Mouse (Mus musculus): Measurements from ENCODE around the gene Atp6v0a4.

Atp6v0a4 gene

DNA sequence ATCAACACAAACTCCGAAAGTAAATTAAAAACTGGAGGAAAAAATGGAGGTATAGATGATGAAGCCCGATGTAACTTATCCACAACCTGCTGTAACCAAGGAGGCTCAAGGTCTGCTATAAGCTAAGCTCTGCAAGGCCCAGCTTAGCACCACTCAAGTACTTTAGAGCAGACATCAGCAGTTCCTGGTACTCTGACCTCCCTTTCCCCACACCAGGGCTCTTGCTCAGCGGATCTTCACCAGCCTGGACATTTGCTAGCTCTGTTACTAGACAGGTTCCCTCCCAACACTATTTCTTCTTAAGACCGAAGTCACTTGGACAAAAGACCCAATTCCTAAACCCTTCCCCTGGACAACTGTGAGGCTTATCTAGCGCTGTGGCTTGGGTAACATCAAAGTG, 496 bp upstream of the Atp6v0a4 start:
- DNase-seq (ENCODE audit: low read depth, low spot score) = no peak

DNA sequence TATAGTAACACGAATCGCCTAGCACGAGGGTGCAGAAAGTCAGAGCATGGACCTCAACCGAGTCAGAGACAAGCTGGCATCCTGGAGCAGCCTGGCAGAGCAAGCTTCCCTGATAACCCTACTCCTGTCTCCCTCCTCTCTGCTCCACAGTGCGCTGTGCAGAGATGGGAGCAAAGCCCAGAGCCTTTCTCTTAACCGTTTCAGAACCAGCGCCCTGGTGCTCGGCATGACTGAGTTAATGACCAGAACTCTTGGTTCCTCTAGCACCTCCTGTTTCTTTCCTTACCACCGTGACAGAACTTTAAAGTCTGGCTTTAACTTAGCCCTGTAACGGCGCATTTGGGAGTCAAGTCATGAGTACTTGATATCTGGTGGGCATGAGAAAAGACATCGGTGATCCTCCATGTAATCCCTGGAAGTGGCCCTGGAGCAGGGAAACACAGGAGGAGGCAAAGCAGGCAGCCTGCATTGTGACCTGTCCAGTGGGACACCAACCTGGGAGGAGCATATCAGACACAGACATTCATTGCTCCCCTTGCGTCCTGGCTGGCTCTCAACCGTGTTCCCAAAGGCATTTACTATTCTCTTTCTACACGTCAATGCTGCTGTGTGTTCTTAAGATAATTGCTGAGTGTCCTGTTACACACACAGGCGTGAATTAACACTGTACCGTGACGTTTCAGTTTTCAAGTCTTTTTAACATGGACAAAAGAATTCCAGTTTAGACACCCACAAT, 747 bp downstream of the Atp6v0a4 start:
- DNase-seq (ENCODE audit: low read depth, low spot score) = no peak

DNA sequence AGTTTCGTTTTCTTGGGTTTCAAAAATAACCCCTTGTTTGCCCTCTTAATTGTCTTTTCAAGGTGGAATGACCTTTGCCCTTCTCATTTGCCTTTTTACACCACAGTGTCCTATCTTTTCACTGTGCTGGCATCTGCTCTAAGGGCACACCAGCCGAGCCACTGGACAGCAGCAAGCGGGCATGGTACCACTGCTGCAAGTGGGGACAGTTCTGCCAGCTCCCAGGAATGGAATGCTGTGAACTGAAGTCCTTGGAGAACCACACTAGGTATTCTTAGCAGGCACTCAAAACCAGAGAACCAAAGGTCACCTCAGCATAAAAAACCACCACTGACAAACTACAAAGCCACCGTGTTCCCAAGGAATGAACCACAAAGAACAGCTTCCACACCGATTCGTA, 1.6 kb downstream of the Atp6v0a4 start:
- DNase-seq (ENCODE audit: low read depth, low spot score) = no peak

DNA sequence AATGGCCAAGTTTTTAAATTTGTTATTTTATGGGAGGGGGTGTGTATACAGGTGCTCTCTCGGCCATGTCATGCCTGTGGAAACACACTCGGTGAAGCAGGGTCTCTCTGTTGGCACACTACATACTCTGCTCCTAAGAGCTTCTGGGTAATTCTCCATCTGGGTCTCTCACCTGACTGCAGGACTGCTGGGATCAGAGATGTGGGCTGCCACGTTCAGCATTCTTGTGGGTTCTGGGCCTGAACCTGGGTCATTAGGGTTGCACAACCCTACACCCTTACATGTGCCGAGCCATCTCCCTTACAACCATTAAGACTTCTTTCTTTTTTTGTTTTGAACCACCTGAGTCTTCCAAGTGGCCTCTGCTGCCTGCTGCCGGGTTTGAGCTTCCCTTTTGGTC, 2.5 kb downstream of the Atp6v0a4 start:
- DNase-seq (ENCODE audit: low read depth, low spot score) = no peak

DNA sequence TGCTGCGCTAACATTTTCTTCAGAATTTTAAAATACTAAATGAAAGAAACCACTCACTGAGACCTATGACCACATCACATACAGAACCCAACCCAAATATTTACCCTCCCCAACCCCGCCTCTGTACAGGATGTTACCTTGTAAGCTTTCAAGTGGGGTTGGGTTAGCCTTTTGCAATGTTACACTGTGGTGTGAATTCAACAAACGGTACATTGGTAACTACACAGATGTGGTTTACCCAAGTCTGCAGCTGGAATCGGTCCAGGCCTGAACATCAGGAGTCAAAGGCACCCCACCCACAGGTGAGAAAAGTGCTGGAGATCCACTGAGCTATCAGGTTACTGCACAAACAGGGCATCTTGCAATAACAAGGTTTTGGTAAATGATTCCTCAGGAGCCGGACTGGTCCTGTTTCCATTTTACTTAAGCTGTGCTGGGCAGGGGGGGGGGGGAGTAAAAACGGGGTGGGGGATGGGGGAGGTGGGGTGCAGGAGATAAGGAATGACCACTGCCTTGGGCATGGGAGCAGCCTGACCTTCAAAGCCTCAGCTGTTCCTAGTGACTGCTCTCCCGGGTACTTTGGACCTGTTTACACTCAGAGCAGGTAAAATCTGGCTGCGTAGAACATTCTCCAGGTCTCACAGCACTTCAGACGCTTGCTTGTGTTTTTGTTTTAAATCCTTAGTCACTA, 3.6 kb downstream of the Atp6v0a4 start:
- no peak for DNase-seq (ENCODE audit: low read depth, low spot score)

DNA sequence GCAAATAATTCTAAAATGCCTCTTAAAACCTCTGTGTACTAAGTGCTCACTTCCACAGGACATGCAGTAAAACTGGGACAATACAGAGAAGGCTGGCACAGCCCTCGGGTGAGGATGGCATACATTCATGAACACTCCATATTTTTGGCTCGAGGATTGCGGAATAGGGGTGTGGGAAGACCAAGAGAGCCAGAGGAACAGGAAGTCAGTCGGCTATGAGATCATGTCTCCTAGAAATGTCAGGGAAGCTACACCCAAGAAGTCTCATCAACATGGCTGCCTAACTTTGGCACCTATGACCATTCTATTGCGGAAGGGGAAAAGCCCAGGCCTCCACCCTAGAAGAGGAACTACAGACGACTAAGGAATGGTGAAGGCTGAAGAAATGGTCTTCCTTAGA, 6.0 kb downstream of the Atp6v0a4 start:
- no peak for DNase-seq (ENCODE audit: low read depth, low spot score)

DNA sequence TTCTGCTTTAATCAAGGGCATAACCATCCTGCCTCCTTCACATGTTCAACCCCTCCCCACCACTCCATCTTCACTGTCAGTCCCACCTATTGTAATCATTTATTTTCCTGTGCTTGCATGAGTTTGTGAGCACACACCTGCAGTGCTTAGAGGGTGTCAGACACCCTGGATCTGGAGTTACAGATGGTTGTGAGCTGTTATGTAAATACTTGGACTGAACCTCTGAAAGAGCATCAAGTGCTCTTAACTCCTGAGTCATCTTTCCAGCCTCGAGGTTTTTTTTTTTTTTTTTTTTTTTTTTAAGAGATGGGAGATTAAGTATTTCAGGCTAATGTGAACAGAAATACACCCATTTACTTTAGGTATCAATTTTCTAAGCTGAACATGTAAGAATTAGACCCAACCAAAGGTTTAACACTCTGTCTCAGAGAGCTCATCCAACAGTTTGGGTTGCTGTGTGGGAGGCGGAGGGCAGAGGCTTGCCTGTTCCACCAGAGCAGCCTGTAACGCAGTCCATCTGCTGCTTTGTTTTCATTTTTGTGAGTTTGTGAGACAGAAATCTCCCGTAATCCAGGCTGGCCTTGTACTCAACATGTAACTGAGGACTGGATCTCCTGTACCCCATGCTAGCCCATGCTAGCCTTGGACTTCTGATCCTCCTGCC, 8.1 kb downstream of the Atp6v0a4 start:
- no peak for DNase-seq (ENCODE audit: low read depth, low spot score)

DNA sequence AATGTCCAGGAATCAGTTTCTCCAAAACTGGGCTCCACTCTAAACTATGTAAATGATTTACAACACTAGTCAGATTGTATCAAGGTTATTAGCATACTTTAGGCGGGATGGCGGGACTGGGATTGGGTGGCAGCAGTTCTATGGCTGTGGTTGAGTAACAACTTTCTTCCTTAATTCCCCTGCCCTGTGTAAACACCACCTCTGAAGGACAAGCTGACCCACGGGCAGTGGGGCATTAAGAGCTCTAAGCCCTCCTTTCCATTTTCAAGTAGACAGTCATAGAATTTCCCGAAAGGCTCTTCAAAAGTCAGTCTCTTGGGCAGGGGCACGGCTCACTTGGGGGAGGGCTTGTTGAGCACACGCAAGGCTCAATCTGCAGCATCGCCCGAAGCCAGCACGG, 13.5 kb downstream of the Atp6v0a4 start:
- no peak for DNase-seq (ENCODE audit: low read depth, low spot score)

DNA sequence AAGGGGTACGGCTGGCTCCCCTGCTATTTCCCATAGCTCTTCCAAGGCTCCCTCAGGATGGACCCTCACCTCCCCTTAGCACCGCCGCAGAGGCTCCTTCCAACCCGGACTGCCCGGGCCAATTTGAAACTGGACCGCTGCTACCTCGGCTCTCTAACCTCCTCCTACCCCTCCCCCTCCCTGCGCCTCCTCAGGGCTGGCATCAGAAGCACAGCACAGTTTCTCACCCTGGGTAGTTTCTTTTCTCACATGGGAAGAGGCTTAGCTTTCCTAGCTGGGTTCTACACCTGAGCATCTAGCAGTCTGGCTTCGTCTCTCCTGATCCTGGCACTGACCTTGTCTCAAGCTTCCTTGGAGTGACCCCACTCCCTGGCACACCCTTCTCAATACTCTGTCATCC, 14.5 kb downstream of the Atp6v0a4 start:
- no peak for DNase-seq (ENCODE audit: low read depth, low spot score)

DNA sequence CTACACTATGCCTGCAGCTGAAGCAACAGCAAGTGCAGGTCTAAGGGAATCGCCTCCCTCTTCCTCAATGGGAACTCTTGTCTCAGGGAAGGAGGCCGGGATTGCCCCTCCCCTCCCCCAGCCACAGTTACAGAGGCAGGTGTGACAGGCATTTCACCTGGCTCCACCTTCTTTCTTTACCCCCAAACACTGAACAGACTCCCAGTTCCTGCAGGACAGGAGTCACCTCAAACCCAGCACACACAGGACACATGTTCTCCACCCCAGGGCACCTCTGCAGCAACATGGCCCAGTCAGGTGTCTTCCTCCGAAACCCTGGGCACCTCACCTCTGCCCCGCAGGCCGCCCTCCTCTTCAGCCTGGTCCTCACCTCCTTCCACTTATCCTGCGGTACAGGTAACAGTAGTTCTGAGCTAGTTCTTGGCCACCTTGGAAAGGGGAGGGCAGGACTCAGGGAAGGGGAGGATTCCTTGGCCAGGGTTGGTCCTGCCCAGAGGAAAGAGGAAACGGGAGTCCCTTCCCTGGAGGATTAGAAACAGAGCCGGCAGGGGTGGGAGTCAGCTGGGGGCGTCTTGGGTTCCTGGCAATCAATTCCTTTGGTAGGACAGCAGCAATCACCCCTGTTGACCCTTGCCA, 15.1 kb downstream of the Atp6v0a4 start, which contains the start of gene Tmem213:
Tmem213 (plus strand) TSS at position 96 of the 636 bp plus-strand sequence.
- DNase-seq (ENCODE audit: low read depth, low spot score) = no peak

DNA sequence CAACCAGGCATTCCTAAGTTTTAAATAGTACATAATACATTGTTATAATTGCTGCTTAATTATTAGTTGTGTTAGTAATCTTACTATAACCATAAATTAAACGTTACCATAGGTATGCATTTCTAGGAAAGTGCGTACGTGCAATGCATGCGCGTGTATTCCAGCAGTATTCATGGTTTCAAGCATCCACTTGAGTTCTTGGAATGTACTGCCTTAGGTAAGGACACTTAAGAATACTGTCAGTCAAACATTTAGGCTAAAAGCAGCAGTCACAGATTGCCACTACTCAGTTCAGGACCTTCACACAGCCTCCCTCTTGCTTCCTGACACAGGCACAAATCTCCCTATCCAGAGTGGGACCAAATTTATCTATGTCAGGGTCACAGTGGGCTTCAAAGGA, 15.9 kb downstream of the Atp6v0a4 start:
- DNase-seq (ENCODE audit: low read depth, low spot score) = no peak

DNA sequence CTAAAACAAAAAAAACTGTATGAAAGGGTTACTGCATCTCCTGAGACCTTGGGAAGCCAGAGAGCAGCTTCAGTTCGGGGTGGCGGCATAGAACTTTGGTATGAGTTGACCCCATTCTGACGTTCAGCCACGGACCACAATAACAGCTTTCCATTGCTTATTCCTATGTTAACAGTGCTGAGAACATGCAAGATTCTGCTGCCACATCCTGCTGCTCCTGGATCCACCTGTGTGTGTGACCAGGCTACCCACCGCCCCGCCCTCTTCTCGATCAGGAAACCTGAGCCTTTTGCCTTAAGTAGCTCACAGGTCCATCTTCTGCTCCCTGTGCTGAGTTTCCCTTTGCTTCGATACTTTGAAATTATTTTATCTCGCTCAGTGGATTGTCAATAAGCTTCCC, 18.5 kb downstream of the Atp6v0a4 start:
- DNase-seq (ENCODE audit: low read depth, low spot score) = no peak

DNA sequence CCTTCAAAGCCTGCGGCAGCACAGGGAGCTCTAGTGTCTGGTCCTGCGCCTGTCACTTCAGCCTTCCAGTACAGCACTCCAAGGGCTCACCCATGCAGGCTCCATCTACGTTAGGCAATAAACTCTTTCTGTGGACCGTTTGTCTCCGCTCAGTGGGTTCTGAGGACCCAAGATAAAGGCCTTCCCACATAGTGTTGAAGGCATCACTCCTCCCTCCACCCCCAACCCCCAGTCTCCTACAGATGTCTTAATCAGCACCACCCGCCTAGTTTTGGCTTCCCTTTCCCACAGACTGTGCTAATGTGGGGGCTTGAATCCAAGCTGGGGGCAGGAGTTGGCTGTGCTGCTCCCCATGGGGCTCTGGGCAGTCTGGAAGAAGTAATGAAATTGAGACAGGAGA, 20.6 kb downstream of the Atp6v0a4 start:
- DNase-seq (ENCODE audit: low read depth, low spot score) = no peak

DNA sequence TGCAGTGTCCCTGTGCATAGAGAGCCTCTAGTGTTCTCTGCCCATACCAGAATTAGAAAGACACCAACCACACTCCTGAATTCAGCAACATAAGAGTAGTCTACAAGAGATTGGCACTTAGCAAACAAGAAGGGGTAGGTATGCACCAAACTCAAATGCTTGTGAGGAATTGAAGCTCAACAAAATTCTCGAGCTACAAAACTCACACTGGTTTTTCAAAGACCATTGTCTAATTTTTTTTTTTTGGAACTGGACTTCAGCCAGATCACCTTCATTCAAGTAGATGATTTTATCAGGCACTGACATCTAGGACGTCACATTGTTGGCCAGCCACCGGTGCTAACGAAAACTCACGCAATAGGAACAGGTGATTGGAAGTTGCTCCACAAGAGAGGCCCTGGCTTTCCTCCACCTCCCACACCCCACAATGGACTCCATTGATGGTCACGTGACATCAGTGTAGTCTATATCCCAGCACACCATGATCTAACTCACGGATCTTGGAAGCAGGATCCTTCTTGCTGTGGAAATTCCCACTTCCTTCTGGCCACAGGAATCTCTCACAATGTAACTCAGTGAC, 22.1 kb downstream of the Atp6v0a4 start:
- DNase-seq (ENCODE audit: low read depth, low spot score) = no peak

DNA sequence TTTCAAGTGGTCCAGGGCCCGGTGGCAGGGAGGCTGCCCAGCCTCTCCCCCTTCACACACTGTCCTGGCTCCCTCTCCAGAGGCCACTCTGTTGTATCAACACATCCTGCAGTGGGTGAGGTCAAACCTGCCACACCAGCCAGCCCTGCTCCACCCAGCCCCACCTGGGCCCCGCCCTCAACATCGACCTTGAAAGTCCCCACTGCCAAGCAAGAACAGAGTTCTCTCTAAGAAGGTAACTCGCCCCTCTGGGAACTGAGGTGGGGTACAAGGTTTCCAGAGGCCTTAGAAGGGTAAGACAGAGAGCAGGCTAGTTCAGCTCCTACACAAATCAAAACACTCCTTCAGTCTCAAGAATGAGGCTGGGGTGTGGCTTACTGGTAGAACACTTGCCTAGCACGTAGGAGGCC, 27.4 kb downstream of the Atp6v0a4 start:
- DNase-seq (ENCODE audit: low read depth, low spot score) = peak; percentile 5

DNA sequence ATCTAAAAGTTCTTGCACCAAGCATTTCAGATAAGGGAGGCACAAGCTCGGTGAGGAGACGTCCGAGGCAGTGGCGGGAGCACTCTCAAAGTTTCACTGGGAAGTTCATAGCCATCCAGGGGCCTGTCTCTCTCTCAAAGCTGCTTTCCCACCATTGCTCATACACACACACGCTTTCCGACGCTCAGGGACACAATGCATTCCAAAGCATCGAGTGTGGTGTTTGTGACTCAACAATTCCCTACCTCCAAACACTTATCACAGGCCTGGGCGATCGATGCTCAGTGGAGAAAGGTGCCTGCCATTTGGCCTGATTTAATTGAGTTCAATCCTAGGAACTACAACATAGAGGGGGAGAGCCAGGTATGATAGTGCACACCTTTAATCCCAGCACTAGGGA, 29.7 kb downstream of the Atp6v0a4 start:
- no peak for DNase-seq (ENCODE audit: low read depth, low spot score)

DNA sequence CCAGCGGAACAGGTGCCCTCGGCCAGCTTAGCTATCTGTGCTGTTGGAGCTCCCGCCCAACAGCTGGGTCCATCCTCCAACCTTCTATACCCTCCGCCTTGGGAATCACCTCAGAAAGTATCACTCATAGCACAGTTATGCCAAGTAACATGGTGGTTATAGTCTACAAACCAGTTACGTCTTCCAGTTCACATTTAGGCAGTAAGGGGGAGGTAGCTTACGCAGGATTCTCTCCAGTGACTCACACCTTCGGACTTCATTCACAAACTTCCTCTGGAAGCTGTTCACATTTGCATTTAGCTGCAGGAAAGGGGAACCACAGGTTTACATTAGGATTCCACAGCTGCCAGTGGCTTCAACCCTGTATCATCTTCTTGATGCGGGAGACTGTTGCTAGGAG, 31.8 kb downstream of the Atp6v0a4 start:
- DNase-seq (ENCODE audit: low read depth, low spot score) = no peak

DNA sequence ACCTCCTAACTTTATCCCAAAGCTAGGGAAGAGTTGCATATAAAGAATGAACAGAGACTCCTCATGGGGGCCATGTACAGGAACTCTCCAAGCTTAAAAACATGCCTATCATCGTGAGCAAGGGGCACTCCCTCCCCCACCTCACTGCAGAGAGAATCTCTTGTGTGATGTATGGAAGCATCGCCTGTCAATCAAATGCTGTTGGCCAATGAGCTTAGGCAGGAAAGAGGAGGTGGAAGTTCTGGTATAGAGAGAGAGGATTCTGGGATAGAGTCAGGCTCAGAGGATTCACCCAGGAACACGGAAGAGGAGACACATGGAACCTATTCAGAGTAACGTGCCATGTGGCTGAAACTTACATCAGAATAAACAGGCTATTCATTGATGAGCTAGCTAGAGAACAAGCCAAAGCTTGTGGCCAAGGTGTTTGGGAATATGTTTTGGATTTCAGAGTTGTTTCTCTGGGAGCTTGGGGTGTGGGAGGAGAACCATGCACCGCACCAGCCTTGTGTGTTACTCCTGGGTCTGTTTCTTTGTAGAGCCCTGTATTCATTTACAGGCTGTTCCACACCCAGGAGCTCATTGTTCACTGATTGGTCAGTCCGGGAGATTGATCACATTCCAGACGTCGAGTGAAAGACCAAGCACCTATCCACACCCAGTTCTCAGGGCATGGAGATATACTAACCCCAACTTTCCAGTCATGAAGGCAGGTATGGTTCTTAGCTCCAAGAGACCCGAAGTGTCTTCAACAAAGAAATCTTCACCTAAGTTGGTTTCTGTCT, 37.0 kb downstream of the Atp6v0a4 start:
- DNase-seq (ENCODE audit: low read depth, low spot score) = no peak

DNA sequence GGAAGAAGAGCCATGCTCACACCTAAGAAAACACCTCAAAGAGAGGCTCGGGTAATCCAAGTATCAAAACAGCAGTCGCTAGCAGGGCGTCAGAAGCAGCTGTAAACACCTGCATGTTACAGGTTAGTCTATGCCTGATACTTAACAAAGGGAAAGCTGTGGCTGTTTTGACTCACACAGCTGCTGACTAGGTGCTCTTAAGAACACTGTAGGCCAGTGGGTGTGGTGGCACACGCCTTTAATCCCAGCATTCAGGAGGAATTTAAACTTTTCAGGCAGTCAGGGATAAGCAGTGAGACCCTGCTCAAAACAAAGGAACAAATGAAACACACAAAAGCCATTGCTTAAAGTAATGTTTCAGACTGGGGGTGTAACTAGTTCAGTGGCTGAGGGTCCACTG, 41.2 kb downstream of the Atp6v0a4 start:
- DNase-seq (ENCODE audit: low read depth, low spot score) = no peak

DNA sequence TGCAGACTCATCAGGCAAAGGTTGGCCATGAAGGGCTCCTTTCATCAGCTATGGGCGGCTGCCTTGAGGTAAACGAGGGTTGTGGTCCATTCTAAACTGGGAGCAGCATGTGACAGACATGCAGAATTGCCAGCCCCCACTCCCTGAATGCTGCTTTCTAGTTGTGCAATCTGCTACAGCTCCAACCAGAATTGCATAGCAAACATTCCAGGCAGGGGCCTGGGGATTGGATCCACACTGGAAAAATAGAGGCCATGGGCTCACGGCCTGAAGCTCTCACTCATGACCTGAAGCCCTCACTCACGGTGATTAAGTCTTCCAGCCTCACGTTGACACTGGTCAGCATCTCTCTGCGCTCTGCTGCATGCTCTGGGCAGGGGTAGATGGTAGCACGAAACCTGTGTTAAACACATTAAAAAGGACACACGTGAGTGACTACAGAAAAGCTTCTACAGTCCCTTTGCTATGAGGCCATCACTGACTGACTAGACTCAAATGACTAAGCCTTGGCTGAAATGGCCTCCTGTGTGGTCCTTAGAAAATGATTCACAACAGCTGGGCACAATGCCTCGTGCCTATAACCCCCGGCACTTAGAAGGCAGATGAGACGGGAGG, 42.6 kb downstream of the Atp6v0a4 start:
- DNase-seq (ENCODE audit: low read depth, low spot score) = peak; percentile 7

DNA sequence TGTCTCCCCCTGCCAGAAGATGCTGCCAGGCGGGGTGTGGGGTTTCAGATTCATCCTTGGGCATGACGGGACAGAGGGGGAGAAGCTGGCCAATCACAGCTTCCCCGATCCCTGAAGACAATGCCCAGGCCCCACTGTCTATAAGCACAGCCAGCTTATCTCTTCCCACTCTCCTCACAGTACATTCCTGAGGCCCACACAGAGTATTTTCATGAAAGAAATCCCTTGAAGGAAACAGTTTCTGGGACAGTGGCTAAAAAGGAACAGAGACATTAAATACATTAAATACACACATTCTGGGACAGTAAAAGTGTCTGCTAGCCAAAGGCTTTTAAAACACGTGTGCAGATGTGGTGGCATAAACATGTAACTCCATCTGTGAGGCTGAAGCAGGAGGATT, 44.0 kb downstream of the Atp6v0a4 start:
- no peak for DNase-seq (ENCODE audit: low read depth, low spot score)

Data from skeletal muscle tissue, adult 2 months (tissue).